Mouse (Mus musculus) kidney, postnatal 25 days (tissue): ENCODE data around the gene Rbm47.

Experiments used
- DNase-seq, 2 experiments: peaks; one replicate each; pipeline ENCODE4 v3.0.0; 2021; ENCODE audit warnings: mixed read lengths in 2 of 2

Gene Rbm47

DNA sequence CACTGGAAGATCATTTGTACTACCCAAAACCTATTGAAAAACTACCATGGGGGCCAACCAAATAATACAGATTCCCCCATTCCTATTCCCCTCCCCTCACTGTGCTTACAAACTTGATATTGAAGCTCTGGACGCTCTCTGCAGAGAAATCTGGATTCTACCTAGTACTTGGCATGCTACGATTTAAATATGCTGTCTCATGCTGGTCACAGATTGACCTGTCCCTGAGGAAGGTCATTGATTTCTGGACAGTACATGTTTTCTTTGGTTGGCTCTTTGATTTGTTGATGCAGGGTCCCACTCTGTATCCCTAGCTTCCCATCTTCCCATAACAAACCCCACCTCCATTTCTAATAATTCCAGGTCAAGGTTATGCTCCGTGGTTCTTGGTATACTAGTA, 88.4 kb downstream of the Rbm47 start:
- DNase-seq: no peak

DNA sequence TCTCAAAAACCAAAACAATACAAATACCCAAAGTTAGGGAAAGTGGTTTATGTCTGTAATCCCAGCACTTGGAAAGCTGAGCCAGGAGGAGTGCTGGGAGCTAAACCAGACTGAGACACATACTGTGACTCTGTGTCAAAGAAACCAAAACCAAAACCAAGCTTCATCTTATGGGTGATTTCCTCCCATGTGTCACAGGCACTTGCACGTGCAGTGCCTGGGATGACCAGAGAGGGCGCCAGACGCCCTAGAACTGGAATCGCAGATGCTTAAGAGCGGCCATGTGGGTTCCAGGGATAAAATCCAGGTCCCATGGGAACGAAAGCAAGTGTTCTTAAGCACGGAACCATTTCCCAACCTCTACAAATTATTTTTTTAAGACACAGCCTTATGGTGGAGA, 89.6 kb downstream of the Rbm47 start:
- DNase-seq: peak; percentile 69 to 73

DNA sequence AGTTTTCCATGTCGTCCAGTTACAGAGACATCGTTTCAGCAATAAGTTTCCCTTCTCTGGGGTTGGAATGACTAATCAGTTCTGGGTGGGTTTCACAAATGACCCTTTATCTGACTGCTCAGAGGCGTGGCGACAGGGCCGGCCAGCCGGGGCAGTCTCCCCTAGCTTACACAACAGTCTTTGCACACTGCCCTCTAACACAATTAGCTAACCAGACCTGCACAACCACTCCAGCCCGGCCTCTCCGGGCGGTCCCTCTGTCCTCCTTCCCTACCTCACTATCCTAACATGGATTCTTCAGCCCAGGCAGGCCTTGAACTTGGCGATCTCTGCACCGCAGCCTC, 90.7 kb downstream of the Rbm47 start:
- peak; percentile 54 to 87 for DNase-seq

DNA sequence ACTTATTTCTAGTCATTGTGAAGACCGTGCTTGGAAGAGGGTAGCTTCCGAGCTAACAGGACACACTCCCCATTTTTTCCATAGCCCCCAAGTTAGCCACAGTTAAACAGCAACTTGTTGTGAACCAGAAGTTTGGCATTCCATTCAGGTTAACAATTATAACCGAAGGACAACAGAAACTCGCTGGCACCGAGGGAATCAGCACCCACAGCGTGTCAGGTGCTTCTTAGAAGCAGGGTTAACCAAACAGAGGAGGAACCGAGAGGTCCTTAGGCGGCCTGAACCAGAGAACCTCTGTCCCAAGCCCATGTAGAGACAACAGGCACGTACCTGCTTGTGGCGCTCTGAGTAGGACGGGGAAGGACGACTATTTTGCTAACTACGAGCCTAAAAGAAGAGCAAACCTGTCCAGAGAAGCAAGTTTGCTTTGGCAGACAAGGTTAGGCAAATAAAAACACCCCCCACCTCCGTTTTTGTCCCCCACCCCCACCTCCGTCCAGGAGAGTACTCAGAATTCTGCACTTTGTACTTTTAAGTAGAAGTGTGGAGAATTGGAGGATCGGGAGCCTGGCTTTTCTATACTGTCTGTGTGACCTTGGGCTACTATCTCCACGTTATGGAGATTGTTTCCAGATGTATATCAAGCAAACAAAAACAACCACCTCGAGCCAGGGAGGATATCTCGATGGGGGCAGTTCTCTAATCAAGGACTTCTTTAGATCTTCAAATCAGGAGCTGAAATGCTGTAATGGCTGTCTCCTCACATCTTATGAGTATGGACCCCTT, 91.3 kb downstream of the Rbm47 start:
- peak; percentile 83 to 94 for DNase-seq

DNA sequence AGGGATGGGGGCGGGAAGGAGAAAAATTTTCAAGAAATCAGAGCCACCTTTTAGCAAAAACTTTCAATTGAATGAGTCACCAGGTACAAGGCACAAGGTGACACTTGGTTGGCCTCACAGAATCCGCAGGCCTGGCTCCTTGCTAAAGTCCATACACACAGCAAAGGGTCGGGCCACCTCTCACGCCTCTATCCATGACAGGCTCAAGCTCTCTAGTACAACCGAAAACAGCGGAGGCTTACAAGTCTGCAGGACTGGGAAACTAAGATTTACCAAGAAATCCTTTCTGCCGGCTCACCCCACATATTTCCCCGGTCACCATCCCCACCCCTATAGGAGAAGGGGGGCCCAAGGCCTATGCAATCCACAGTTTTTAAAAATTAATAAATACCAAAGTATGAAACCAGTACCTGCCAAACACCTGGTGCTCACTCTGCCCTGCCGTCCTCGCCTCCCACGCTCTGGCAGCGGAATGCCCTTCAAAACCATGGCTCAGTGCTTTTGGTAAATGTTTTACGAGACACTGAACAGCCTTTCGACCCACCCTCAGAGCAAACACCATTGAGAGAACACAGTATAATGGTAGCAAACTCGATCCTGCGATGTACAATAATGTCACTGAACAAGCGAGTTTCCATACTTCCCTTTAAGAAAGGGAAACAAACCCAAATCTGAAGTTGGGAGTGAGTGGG, 92.2 kb downstream of the Rbm47 start:
- peak; percentile 83 to 92 for DNase-seq

DNA sequence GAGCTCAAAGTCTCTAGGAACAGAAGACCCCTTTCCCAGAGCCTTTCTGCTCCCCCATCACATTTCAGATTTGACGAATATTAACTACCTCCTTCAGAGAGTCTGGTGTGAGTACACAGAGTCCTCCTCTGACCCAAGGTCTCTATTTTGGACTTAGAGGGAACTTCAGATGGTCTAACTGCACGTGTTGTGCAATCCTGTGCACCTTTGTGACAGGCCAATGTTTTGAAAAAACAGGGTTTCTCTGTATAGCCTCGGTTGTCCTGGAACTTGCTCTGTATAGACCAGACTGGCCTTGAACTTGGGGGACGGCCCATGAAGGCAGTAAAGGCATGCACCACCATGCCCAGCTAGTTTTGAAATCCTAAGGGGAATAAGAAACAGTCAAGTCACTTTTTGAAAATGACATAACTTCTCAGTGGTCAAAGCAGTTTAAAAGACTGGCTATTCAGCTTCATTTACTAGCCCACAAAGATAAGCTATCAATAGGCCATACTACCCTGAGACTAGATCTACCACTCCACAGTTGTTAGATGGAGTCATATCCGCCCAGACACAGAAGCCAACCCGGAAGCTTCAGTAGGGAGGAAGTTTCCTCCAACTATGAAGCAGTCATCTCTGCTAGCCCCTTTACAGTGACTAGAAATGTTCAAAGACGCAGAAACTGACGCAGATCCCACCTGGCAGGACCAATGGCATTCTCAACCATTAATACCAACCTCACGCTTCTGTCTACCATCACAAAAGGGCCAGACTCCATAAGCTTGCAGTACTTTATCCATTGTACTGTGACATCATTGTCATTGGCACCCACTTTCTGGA, 93.3 kb downstream of the Rbm47 start:
- DNase-seq: peak; percentile 49 to 74

DNA sequence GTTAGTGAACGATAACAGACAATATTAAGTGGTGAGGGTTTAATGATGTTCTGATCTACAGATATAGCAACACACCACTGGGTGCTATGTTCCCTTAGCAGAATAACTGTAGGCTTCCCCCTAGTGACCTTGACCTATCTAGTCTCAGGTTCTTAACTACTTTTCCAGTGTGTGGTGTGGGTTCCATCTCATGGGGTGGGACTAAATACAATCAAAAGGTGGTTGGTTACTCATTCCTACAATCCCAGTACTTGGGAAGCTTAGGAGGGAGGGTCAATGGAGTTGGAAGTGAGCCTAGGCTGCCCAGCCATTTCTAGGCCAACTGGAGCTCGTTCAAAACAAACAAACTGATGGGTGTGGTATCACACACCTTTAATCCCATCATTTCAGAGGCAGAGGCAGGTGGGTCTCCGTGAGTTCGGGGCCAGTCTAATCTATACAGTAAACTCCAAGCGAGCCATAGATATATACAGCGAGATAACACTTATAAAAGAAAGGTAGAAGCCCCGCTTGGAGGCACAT, 94.4 kb downstream of the Rbm47 start:
- DNase-seq: peak; percentile 69 to 84

DNA sequence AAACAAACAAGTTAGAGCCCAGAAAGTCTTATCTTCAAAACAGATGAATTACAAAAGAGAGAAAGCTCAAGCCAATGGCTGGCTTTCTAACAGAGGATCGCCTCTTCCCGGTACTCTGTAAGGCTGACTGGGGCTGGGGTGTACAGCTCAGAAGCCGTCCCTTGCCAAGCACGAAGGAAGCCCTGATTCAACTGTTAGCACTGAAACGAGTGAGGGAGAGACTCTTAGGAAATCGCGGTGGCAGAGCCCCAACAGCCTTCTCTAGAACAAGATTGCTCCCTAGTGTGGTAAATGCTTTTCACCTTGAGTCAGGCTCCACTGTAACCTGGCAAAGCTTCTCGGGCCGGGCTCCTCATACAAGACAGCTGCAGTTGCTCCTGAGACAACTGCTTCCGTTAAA, 95.5 kb downstream of the Rbm47 start:
- DNase-seq: peak; percentile 55 to 85

DNA sequence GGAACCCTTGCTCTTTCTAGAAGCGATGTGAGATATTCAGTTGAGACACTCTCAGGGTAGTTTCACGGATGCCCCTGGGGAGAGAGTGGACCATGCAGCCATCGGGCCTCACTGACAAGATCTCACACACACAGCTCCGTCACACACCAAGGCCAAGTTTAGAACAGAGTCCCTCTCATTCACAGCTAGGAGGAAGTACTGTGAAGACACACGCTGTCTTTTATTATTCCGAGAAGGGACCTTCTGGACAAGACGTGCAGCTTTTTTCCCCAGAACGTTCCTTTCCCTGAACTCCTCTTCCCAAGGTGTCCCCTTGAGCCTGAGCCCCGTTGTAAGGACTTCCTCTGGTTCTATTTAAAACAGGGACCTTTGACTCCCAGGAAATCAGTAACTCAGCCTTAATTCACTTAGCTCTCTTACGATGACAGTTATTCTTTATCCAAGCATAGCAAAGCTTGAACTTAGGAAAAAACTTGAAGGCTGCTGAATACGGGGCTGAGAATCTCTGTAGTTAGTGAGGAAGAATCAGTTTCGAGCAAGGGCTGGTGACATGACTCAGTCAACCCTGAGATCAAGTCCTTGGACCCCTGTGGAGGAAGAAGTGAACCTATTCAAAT, 96.1 kb downstream of the Rbm47 start:
- DNase-seq: peak; percentile 27 to 77

DNA sequence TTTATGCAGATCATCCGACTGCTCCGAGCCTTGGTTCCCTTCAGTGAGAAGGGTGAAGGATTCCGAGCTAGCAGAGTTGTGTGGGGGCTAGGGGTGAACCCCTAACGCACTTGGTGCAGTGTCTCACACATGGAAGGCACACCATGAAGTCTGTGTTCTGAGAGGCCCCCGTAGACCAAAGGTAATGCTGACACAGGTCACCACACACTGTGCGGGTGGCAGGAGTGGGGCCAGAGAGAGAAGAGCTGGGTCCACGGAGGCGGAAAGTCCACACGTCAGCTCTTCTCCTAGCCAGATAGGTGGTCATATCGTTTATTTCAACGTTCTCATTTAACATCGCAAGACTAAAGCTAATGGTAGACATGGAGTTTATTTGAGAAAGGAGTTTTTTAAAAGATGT, 97.0 kb downstream of the Rbm47 start:
- DNase-seq: peak; percentile 47 to 88

DNA sequence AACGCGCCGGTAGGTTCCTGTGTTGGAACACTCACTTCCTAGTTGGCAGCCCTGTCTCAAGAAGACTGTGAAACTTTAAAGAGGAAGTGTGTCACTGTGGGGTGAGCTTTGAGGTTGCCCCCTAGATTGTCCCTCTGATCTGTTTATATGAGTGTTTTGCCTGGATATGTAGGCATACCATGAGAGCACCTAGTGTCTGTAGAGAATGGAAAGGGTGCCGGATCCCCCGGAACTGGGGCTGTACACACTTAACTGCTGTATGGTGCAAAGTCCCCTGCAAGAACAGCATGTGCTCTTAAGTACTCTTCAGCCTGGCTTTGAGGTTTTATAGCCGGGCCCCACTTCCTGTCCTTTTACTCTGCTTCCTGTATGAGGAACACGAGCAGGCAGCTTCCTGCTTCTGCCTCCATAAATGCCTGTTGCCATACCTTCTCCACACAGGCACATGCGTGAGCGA, 97.9 kb downstream of the Rbm47 start:
- peak; percentile 47 to 80 for DNase-seq

DNA sequence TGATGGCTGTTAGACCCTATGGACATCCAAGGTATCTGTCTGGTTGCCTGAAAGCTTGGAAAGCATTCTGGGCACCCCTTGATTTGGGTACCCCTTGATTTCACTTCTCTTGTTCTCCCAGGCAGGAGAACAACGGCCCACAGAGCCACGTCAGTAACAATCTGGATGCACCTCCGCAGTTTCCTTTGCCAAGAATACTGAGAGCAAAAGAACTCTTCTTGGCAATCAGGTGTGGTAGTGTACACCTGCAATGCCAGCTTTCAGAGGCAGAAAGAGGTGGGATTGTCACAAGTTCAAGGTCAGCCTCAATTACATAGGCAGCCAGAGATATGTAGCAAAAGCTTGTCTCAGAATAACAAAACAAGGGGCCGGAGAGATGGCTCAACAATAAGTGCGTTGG, 98.7 kb downstream of the Rbm47 start:
- no peak for DNase-seq

DNA sequence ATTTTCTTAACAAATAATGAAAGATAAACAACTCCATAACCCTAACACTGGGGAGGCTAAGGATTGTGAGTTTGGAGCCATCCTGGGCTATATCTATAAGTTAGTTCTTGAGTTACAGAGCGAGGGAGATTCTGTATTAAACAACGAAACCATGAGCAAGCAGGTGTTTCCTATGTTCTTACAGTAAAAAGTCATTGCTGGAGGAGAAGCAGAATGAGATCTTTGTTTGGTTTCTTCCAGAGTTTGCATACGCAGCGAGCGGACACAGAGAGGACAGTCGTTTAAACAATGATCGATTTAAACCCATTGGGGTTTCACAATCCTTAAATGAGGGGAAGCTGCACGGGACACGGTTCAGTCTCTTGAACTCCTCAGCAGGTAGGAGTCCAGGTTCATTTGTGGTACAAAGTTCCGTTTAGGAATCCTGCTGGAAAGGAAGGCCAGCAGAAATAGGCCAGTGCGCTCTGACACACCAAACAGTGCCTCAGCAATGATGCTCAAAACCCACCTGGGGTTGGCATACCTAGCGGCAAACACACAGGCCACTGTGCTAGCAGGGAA, 99.2 kb downstream of the Rbm47 start:
- DNase-seq: peak; percentile 50 to 77

DNA sequence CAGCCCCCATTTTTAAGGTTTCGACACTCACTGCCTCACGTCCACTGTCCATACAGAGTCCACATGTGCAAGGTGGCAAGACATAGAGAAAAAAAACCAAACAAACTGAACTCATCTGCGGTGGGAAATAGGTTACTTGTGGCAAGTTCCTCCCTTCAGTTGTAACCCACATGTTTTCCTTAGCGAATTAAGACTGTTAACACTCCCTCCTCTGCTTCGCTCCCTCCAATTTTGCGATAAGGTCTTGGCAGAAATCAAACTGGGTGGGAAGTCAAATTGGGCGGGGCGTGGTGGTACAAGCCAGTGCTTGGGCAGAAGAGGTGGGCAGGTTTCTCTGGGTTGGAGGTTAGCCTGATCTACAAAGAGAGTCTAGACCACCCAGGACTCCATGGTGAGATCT, 101.2 kb downstream of the Rbm47 start:
- DNase-seq: no peak

DNA sequence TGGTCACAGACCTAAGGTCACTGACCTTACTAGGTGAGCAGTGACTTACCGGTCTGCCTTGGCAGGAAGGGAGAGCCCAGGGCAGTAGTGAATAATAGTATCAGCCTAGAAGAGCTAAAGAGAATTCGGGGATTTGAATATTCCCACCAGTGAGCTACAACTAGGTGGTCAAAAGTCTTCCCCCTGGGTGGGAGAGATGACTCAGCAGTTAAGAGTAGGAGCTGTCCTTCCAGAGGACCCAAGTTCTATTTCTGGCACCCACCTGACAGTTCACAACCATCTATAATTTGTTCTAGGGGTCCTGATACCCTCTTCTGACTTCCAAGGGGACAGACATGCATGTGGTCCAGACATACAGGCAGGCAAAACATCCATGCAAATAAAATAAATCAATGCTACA, 102.6 kb downstream of the Rbm47 start:
- DNase-seq: no peak

DNA sequence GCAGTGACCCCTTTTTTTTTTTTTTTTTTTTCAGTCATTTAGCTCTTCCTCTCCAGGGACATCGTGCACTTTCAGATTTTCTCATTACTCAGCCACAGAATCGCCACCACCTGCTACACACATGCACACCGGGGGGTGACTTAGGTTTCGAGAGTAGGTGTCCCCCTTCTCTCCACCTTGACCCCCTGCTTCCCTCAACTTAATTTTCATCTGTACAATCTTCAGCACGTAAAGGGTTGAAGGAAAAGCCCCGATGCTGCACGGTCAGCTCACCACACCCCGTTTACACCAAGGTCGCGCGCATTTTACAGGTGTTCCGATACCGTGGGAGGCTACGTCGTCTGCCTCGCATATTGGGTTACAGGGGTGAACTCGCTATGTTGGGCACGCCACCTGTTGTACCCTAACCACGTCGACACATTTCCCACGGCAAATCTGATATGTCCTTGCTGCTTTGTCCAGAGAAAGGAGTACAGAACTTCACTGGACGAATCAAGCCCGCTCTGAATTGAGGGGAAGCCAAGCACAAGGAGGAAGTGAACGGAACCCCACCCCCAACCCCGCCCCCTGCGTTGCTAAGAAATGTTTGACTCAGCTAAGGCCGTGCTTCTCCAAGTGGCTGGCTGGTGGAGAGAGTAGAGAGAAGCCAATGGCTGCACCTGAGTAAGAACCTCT, 103.3 kb downstream of the Rbm47 start:
- peak; percentile 65 to 84 for DNase-seq

DNA sequence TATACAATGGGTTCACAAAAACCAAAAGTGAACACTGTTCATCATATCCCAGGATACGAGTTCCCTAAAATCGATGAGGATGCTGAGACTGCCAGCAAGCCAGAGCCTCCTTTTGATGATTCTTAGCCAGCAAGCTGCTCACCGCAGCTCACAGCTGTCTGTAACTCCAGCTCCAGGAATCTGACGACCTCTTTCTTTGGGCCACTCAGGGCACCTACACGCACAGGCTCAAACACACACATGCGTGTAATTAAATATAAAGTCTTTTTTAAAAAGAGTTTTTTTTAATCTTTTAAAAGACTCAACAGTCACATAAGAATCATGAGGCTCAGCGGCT, 103.8 kb downstream of the Rbm47 start:
- DNase-seq: no peak

DNA sequence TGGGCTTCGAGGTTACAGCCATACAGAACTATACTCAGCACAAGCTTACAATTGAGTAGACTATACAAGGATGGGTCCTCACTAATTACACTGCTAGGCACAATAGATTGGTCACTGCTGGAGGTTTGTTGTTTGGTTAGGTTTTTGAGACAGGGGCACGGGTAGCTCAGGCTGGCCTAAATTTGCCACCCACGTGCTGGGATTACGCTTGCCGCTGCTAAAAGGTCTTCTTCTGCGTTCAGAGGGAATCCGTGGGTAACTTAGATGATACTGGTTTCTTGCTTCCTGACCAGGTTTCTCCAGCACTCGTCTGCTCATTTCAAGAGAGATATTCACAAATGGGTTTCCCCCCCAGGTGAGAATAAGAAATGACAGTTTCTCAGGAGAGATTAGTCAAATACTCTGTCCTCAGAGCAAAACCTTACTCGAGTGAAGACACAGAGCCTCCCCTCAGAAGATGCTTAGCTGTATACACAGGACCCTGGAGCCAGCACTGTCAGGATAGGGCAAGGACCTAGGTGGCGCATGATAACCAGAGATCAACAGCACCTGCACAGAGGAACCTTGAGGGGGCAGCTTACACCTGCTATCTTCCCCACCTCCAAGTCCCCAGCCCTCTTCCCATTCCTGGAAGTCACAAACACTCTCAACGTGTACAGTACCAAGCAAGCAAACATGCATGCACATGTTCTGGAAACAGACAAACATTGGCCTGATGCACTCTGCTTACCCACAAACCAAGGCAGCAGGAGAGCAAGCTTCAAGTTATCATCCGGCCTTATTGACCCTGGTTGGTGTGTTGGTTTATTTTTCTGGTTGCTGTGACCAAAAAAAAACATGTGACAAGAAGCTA, 104.6 kb downstream of the Rbm47 start:
- DNase-seq: no peak

DNA sequence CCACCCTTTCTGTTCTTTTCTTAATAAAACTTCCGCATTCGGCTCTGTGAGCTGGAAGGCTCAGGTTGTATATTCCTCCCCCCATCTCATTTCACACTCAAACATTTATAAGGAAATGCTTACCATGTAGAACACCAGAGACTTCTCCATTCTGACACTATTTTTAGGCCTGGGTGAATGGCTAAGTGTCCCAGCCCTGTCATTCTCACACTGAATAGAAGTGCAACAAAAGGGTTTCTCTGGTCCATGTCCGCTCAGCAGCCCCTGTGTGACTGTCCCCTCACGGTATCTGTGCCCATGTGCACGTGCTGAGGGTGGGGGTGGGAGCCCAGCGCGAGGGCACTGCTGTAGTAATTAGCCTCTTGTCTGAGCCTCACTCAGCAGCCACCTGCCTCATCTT, 105.7 kb downstream of the Rbm47 start:
- DNase-seq: no peak

DNA sequence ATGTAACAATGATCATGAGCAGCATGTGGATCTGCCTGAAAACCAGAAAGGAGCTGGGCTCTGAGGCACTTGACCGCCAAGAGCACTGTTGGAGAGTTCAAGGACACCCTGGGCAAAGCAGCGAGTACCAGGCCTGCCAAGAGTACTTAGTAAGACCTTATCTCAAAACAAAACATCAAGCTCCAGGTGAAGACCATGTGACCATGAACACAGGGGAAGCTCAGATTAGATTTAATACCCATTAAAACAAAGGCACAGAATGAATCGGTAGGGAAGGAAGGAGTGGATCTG, 110.0 kb downstream of the Rbm47 start:
- peak in 1 of 2 experiments; percentile 64 for DNase-seq
